Mouse (Mus musculus) lung, postnatal 36 days (tissue): ENCODE data around the gene Fuz.
"Not testable (repeated sequence)": the region's sequence is repeated elsewhere in the genome, so short reads cannot be mapped to it uniquely, and the experiment has no call there.

ENCODE experiments used
- DNase-seq: peaks from one replicate; pipeline ENCODE4 v3.0.0; 2022; ENCODE audit warnings: mixed read lengths

Fuz gene

GRCm38 (mm10) chr7:44861429-44861816 lies 34.5 kb upstream of the Fuz start:
- DNase-seq, result no peak

GRCm38 (mm10) chr7:44862434-44862833 lies 33.4 kb upstream of the Fuz start:
- DNase-seq, result no peak

DNA sequence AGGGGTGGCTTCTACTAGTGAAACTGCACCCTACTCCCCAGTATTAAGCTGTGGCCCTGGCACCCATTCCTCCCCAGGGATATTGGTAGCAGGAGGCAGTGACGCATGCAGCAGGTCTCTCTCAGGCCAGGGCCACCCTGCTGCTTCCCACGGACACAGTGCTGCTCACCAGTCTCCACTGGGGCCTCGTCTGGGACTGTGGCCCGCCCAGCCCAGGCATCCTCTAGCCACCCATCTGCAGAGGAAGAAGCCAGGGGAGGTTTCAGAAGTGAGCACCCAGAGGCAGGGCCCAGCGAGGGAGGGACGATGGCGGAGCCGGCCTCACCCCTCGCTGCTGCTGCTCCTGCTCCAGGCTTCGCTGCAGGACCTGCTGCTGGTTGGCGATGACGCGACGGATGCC lies 32.7 kb upstream of the Fuz start:
- no peak for DNase-seq

DNA sequence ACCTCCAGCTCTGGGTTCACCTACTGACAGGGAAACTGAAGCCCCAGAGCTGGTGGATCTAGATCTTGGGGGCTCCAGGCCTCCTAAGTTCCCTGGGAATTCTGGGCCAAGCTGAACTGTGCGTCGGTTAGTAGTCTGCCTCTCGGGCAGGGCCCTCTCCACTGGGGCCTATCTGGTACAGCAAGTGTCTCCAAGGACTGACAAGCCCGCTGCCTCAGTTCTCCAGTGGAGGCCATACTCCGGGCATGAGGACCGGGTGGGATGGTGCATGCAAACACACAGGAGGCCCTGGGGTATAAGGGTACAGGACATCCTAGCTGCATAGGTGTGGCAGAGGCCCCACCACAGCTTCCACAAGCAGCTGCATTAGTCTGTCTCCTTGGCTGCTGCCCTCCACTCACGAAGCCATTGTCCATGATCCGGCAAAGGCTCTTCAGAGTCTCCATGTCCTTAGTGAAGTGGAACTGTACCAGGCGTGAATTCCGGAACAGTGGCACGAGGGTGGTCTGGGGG lies 31.8 kb upstream of the Fuz start:
- DNase-seq, result no peak

GRCm38 (mm10) chr7:44864595-44865542 lies 31.0 kb upstream of the Fuz start:
- no peak for DNase-seq

DNA sequence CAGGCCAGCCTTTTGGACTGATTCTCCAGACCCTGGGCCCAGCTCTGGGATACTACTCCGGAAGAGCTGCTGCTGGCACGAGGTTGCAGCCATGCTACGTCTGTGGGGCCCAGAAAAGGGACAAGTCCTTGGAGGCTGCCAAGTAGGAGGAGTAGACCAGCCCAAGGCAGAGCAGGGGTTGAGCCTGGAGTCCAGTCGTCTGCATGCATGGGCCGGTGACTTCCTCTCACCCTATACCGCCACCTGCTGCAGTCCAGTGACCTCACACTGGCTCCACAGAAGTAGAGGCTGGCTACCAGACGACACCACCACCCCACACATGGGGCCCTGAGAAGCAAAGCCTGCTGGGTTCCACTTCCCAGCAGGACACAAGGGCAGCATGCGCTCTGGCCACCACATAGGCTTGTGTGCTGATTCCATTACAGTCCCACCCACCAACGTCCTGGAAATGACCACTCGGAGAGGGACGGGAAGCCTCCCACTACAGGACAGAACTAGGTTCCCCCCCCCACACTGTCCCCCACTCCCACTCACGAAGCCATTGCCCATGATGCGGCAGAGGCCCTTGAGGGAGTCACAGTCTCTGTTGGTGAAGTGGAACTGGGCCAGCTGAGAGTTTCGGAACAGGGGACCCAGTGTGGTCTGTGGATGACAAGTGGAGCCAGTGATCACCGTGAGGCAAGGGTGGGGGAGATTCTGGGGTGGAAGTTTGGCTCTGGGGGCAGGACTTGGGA lies 29.4 kb upstream of the Fuz start:
- DNase-seq, result peak; percentile 73

GRCm38 (mm10) chr7:44867010-44867702 lies 28.7 kb upstream of the Fuz start:
- no peak for DNase-seq

DNA sequence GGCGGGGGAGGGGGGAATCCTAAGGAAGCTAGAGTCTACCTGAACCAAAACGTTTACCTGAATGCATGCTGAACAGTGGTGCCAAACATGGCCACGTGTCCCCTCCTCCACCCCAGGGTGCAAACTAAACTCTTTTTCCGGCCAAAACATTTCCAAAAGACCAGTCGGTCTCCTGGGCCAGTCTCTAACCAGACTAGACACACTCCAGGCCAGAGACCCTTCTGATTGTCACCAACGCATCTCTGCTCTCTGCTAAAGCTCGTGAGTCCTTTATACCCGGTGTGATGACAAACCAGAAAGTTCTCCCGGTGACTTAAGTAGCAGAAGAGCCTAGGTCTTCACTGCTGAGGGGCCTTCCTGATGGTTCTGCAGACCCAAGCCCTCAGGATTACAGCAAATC lies 28.1 kb upstream of the Fuz start:
- DNase-seq, result no peak

DNA sequence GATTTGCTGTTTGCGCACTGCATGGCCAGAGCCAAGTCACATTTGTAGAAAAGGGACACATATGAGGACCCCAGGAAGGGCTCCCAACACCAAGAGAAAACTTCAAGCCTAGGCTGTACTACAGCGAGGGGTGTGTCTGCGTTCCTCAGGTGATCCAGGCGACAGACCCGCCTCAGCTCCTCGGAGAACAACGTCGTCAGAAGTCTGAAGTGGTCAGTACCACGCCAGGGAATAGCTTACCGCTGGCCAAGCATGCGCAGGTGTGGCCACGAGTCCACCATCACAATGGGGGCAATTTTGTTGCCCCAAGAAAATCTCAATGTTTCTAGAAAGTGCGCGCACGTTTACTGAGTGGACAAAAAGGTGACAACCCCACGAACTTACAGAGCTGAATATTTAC lies 27.4 kb upstream of the Fuz start:
- peak; percentile 85 for DNase-seq

- peak; percentile 77 for DNase-seq
Measured at GRCm38 (mm10) chr7:44868919-44869696, 26.8 kb upstream of the Fuz start.

DNA sequence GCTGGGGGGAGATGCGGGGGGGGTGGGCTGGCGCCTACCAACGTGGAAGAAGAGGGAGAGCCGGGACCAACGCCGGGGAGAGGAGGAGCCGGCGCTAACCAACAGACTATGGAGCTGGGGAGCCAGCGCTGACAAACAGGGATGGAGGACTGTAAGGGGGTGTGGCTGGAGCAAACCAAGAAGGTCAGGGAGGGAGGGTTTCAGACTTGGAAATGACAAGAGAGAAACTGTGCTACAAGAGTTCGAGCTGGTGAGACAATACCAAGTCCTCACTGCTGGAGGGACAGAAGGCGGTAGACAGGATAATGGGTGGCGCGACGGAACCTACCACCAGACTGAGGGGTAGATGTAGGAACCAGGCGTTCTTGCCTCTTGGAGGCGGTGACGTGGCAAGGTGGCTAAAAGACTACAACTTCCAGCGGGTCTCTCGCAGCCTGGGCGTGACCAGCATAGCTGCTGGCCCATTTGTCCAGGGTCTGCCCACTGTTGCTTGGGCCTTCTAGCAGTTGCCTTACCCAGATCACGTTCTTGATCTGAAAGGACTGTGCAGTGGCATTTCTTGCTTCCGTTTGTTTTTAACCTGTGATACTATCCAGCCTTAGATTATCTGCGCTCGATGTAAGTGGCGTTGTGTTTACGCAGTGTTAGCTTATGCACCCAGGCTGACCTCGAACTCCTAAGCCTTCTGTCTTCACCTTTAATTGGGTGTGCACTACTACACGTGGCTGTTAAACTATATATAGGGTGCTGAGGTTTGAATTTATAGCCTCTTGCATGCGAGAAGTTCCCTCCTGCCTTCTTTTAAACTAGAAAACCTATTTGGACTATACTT lies 26.0 kb upstream of the Fuz start, which contains the start of gene Ptov1:
Gene Ptov1, minus strand, starts transcription at position 92 of the 832 bp plus-strand sequence.
- peak; percentile 97 for DNase-seq

GRCm38 (mm10) chr7:44870614-44871013 lies 25.3 kb upstream of the Fuz start:
- no peak for DNase-seq

GRCm38 (mm10) chr7:44871181-44871580 lies 24.7 kb upstream of the Fuz start:
- no peak for DNase-seq

DNA sequence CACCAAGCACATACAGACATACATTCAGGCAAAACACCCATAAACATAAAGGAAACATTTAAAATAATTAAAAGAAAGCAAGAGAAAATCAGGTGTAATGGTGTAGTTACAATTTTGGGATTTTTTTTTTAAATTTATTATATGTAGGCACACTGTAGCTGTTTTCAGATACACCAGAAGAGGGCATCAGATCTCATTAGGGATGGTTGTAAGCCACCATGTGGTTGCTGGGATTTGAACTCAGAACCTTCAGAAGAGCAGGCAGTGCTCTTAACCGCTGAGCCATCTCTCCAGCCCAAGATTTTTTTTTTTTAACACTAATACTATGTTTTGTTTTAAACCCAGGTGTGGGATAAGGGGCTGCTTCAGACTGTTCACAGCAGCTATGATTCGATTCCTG lies 24.1 kb upstream of the Fuz start:
- not testable (repeated sequence) for DNase-seq

DNA sequence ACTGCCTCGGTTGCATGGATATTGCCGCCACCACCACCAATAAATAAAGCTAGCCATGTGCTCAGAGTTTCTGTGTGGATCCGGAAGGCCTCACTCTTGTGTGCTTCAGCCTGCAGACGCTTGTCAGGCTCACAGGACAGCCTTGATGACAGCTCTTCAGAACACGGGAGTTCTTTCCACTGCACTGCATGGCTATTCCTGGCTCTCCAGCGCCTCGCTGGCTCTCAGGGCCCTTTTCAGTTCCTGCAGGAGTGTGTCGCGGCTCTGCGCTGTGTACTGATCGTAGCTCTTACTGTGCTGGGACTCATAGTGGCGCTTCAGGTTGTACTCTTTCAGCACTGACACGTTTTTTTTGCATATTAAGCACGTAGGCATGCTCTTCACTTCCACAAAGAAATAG lies 18.0 kb upstream of the Fuz start:
- no peak for DNase-seq

DNA sequence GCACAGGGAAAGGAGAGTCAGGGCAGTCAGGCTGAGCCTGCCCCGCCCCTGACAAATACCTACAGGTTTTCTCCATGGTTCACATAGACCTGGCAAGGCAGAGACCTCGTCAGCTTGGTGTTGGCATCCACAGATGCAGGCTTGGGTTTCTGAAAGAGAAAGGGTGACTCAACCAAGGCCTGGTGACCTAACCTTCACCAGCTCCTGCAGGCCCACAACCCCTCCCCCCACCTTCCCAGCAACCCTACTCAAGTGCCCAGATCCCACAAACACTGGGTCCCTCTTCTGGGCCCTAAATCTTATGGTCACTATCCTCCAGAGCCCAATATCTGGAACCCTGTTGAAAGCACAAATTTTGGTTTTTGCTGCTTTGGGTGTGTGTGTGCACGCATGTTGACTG lies 12.8 kb upstream of the Fuz start:
- no peak for DNase-seq

GRCm38 (mm10) chr7:44884637-44885036 lies 11.2 kb upstream of the Fuz start:
- no peak for DNase-seq

DNA sequence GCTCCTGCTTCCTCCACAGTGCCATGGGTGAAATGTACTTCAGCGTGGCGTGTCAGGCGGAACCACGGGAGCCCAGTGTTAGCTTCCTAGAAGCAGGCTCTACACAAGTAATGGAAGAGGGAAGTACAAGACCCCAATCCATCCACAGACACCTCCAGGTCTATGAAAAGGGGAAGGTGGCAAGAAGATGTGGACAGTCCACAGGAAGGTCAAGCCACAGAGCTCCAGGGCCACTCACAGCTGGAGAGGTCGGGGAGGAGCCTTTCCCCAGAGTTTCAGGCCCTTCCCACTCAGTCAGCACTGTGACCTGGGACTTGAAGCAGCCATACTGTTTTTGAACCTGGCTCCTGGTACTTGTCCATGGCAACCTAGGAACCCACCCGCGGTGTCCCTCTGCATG lies 8.9 kb upstream of the Fuz start:
- DNase-seq, result peak; percentile 53

- DNase-seq, result no peak
Measured at GRCm38 (mm10) chr7:44888256-44889105, 7.4 kb upstream of the Fuz start.

- no peak for DNase-seq
Measured at GRCm38 (mm10) chr7:44890180-44890579, 5.7 kb upstream of the Fuz start.
